Mouse (Mus musculus): ENCODE measurements around the gene Dgcr6. TPM values are rescaled to one million over a fixed set of nuclear protein-coding genes. Genes with fewer than 3 reads are reported as not detected.

The Dgcr6 gene
- polyA plus RNA-seq, 1 experiment from 2014 or later = 167 TPM

DNA sequence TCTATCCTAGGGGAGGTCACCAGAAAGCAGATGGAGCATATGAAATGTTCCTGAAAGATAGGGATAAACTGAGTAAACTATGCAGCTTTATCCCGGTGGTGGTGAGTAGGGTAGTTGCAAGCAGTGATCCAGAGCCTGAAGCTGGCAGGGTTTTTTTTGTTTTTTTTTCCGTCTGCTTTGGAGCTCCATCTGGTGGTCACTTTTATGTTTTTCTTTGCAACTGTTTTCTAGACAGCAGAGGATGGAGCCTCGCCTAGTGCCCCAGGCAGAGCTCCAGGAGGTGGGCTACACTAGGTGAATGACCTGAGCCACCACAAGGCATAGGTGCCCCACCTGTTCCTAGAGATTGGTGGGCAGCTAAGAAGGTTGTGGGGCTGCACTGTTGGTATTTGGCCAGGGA, 5.0 kb upstream of the Dgcr6 start:
- peak; percentile 32 for DNase-seq (ENCODE audit: low spot score)
- H3K27me3 ChIP-seq (ENCODE audit: insufficient read depth, poor library complexity, severe bottlenecking) = no peaks in the 10 kb centered on the region
- H3K9me3 ChIP-seq = peaks cover under 1% of the 10 kb centered on the region; the same call in 1 of the 2 replicates
- H3K36me3 ChIP-seq = no peaks in the 10 kb centered on the region
- H3K4me1 ChIP-seq (replicated peaks) = 0 out of 2 replicates have a peak, but pooled peaks cover 1% of the 10 kb centered on the region
- no peak overlapping the region for H3K27ac ChIP-seq
- no peak overlapping the region for H3K4me3 ChIP-seq
- 3% methylated on average over 3 of the region's 3 CpGs for WGBS

GRCm38 (mm10) chr16:18048071-18048470, 4.6 kb upstream of the Dgcr6 start:
- WGBS = 81% methylated on average over 8 of the region's 8 CpGs
- no peaks in the 10 kb centered on the region for H3K9me3 ChIP-seq
- H3K27ac ChIP-seq = no peak overlapping the region
- DNase-seq (ENCODE audit: low spot score) = no peak
- 0 out of 2 replicates have a peak, but pooled peaks cover 4% of the 10 kb centered on the region for H3K4me1 ChIP-seq (replicated peaks)
- no peaks in the 10 kb centered on the region for H3K27me3 ChIP-seq (ENCODE audit: insufficient read depth, poor library complexity, severe bottlenecking)
- no peak overlapping the region for H3K4me3 ChIP-seq
- no peaks in the 10 kb centered on the region for H3K36me3 ChIP-seq

- peak overlapping the region; percentile 12; the same call in 1 of the 2 replicates for H3K4me3 ChIP-seq
- H3K36me3 ChIP-seq = no peaks in the 10 kb centered on the region
- WGBS = 57% methylated on average over 7 of the region's 7 CpGs
- 0 out of 2 replicates have a peak, but pooled peaks cover 4% of the 10 kb centered on the region for H3K4me1 ChIP-seq (replicated peaks)
- DNase-seq (ENCODE audit: low spot score) = no peak
- H3K9me3 ChIP-seq = no peaks in the 10 kb centered on the region
- H3K27me3 ChIP-seq (ENCODE audit: insufficient read depth, poor library complexity, severe bottlenecking) = no peaks in the 10 kb centered on the region
- H3K27ac ChIP-seq = no peak overlapping the region
Observed at GRCm38 (mm10) chr16:18052322-18052721, 338 bp upstream of the Dgcr6 start.

GRCm38 (mm10) chr16:18056215-18056614, 3.6 kb downstream of the Dgcr6 start:
- Histone ChIP-seq H3K9me3 (no peaks in the 10 kb centered on the region), H3K4me3 (no peak overlapping the region), H3K4me1 (replicated peaks) (0 out of 2 replicates have a peak, but pooled peaks cover 4% of the 10 kb centered on the region), H3K27me3 (ENCODE audit: insufficient read depth, poor library complexity, severe bottlenecking) (no peaks in the 10 kb centered on the region), H3K36me3 (no peaks in the 10 kb centered on the region), H3K27ac (no peak overlapping the region)
- WGBS = 76% methylated on average over 2 of the region's 2 CpGs
- DNase-seq (ENCODE audit: low spot score) = no peak

DNA sequence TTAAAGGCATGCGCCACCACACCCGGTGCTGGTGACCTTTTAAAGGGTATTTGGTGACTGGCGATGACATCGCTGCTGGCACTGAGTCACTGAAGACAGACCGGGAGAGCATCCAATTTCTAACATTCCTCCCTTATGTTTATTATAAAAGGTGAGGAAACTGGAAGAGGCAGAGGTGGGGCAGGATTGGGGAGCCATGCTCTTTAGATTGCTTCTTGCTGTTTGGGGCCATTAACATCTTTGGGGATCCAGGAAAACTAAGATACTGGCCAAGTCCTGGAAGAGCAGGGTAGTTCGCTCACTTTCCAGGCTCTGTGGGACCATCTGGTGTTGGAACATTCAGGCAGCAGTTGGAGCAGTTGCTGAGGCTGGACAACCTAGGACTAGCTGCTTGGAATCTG, 5.7 kb downstream of the Dgcr6 start:
- Histone ChIP-seq H3K4me1 (replicated peaks) (no peaks in the 10 kb centered on the region), H3K27ac (no peak overlapping the region), H3K27me3 (ENCODE audit: insufficient read depth, poor library complexity, severe bottlenecking) (no peaks in the 10 kb centered on the region), H3K9me3 (no peaks in the 10 kb centered on the region), H3K4me3 (no peak overlapping the region), H3K36me3 (no peaks in the 10 kb centered on the region)
- WGBS = 88% methylated on average over 6 of the region's 6 CpGs
- DNase-seq (ENCODE audit: low spot score) = no peak

GRCm38 (mm10) chr16:18059243-18059642, 6.6 kb downstream of the Dgcr6 start:
- Histone ChIP-seq H3K27ac (no peak overlapping the region), H3K4me1 (replicated peaks) (no peaks in the 10 kb centered on the region), H3K27me3 (ENCODE audit: insufficient read depth, poor library complexity, severe bottlenecking) (no peaks in the 10 kb centered on the region), H3K4me3 (no peak overlapping the region), H3K9me3 (no peaks in the 10 kb centered on the region), H3K36me3 (no peaks in the 10 kb centered on the region)
- 78% methylated on average over 10 of the region's 10 CpGs for WGBS
- DNase-seq (ENCODE audit: low spot score) = no peak

DNA sequence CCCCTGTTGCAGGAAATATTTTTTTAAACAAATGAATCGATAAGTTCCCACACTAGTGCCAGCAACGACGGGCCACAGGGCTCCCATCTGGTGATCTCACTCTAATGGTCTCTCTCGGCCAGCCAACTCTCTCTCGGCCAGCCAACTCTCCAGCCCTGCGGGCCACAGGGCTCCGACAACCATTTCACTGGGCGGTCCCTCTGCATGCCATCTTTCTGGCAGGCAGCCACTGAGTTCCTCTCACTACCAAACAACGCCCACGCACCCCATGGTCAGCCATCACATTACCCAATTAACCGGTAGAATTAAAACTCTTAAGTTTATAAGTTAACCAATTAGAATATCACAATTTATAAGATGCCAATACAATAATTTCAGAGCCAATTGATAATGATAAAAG, 8.5 kb downstream of the Dgcr6 start:
- Histone ChIP-seq H3K27ac (no peak overlapping the region), H3K4me3 (no peak overlapping the region), H3K4me1 (replicated peaks) (0 out of 2 replicates have a peak, but pooled peaks cover 5% of the 10 kb centered on the region), H3K36me3 (no peaks in the 10 kb centered on the region), H3K27me3 (ENCODE audit: insufficient read depth, poor library complexity, severe bottlenecking) (no peaks in the 10 kb centered on the region), H3K9me3 (no peaks in the 10 kb centered on the region)
- DNase-seq (ENCODE audit: low spot score) = no peak
- WGBS = 88% methylated on average over 11 of the region's 11 CpGs

DNA sequence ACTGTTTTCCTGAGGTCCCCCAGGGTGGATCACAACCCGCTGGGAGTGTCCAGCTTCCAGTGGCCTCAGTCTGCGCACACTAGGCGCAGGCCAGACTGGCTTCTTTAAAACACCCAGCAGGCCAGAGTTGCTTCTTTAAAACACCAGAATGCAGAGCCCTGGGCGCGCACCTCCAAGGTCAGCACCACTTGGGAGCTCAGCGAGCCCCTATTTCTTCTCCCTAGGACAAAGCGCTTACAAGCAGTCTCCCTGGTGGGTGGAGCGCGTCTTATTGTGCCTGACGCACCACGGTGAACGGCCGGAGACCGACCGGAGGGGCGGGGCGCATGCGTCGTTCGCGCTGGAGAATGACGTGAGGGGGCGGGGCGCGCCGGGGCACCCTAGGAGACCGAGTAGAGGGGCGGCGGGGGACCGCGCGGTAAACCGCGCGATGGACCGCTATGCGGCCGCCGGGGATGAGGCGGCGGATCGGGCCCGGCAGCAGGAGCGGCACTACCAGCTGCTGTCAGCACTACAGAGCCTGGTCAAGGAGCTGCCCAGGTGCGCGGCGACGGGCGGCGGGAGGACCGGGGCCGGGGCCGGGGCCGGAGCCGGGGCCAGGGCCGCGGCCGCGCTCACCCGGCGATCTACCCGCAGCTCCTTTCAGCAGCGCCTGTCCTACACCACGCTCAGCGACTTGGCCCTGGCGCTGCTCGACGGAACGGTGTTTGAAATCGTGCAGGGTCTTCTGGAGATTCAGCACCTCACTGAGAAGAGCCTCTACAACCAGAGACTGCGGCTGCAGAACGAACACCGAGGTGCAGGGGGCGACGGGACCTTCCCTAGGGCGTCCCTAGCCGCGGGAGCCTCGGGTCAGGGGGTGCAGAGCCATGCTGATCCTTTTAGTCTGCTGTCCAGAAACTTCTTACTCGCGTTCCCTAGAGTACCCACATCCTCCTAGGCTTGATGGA, 13.7 kb downstream of the Dgcr6 start:
- WGBS = under 1% methylated on average over 81 of the region's 81 CpGs
- H3K4me1 ChIP-seq (replicated peaks) = peaks cover 26% of the 10 kb centered on the region
- peak overlapping the region; percentile 78 for H3K4me3 ChIP-seq
- H3K27me3 ChIP-seq (ENCODE audit: insufficient read depth, poor library complexity, severe bottlenecking) = no peaks in the 10 kb centered on the region
- H3K36me3 ChIP-seq = peaks cover 36% of the 10 kb centered on the region
- DNase-seq (ENCODE audit: low spot score) = peak; percentile 94
- no peaks in the 10 kb centered on the region for H3K9me3 ChIP-seq
- peak overlapping the region; percentile 97 for H3K27ac ChIP-seq

DNA sequence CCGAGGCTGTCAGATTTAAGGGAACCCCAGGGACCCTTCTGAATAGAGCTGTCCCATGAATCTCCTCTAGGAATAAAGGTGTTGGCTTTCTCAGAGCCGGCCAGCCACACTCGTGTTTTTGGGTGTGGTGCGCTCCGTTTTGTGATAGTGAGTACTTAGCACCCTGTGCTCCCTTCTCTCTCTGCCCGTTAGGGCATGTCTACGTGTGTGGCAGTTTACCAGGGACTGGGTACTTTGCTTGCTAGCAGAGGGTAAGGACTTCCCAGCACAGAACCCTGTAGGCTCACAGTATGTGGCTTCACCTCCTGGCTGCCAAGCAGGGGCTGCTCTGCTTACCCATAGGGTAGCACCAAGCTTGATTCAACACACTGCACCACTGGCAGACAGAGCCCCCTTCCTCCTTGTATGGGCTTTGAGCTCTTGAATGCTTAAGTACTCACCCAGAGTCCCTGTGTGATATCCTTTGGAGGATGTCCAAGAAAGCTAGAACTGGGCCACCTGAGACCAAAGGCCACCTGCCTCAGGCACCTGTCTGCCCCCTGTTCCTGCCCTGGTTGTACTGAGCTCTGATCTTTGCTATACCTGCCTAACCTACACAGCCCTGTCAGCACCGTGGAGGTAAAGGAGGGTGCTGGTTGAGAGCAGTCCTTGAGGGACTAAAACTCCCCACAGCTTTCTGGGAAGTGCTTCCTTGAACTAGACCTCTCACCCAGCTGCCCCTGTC, 16.2 kb downstream of the Dgcr6 start:
- H3K4me3 ChIP-seq = no peak overlapping the region
- WGBS = 90% methylated on average over 8 of the region's 8 CpGs
- H3K9me3 ChIP-seq = no peaks in the 10 kb centered on the region
- peaks cover 61% of the 10 kb centered on the region for H3K36me3 ChIP-seq
- H3K4me1 ChIP-seq (replicated peaks) = peaks cover 26% of the 10 kb centered on the region
- no peak for DNase-seq (ENCODE audit: low spot score)
- H3K27me3 ChIP-seq (ENCODE audit: insufficient read depth, poor library complexity, severe bottlenecking) = no peaks in the 10 kb centered on the region
- no peak overlapping the region for H3K27ac ChIP-seq

GRCm38 (mm10) chr16:18070798-18071197, 18.1 kb downstream of the Dgcr6 start:
- 88% methylated on average over 5 of the region's 5 CpGs for WGBS
- peaks cover 23% of the 10 kb centered on the region for H3K4me1 ChIP-seq (replicated peaks)
- H3K27me3 ChIP-seq (ENCODE audit: insufficient read depth, poor library complexity, severe bottlenecking) = no peaks in the 10 kb centered on the region
- H3K27ac ChIP-seq = no peak overlapping the region
- no peak for DNase-seq (ENCODE audit: low spot score)
- H3K9me3 ChIP-seq = no peaks in the 10 kb centered on the region
- H3K36me3 ChIP-seq = peaks cover 67% of the 10 kb centered on the region
- no peak overlapping the region for H3K4me3 ChIP-seq

DNA sequence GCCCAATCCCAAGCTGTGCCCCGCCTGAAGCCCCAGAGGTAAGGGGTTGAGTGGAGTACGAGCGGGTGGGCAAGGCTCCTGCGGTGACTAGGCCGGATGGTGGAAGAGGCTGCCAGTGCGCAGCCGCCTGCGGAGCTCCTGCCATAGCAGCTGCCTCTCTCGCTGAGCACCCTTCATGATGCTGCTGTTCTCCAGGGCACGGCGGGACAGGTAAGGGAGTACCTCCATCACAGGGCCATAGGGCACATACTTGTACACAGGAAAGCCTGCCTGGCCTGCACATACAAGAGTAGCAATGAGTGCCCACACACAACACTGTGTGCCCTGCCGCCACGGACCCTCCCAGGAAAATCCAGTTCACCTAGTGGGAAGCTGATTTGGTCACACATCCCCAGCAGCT, 19.4 kb downstream of the Dgcr6 start:
- Histone ChIP-seq H3K27me3 (ENCODE audit: insufficient read depth, poor library complexity, severe bottlenecking) (no peaks in the 10 kb centered on the region), H3K36me3 (peaks cover 80% of the 10 kb centered on the region), H3K9me3 (no peaks in the 10 kb centered on the region), H3K4me3 (no peak overlapping the region), H3K27ac (no peak overlapping the region), H3K4me1 (replicated peaks) (peaks cover 16% of the 10 kb centered on the region)
- DNase-seq (ENCODE audit: low spot score) = no peak
- 93% methylated on average over 13 of the region's 13 CpGs for WGBS

DNA sequence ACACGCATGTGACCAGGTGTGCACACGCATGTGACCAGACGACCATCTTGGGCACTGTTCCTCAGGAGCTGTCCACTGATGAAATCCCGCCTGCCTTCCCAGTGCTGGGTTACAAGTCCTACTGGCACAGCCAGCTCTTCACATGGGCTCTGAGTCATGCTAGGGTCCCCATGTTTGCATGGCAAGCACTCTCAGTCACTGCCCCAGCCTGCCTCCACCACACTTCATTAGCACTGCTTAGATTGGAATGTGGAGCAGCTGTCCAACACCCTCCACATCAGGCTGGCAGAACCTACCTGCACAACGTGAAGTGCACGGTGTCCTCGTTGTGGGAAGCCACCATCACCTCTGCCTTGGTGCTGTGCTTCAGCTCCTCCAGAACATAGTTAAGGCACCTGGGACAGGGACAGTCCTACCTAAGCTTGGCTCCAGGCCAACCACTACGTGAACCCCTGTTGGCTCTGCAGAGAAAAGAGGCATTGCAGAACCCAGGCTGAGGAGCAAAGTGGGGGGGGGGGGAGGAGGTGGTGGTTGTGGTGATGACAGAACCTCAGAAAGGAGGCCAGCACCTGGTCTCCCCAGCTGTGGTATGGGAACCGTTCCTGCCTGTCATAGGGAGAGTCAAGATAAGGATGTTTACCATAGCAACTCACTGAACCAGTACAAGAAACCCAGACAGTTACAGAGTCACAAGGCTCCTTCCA, 20.8 kb downstream of the Dgcr6 start:
- H3K4me3 ChIP-seq = no peak overlapping the region

More for the DNA sequence above, 20.8 kb downstream of the Dgcr6 start:
- Histone ChIP-seq H3K9me3 (no peaks in the 10 kb centered on the region), H3K27me3 (ENCODE audit: insufficient read depth, poor library complexity, severe bottlenecking) (no peaks in the 10 kb centered on the region), H3K4me1 (replicated peaks) (peaks cover 6% of the 10 kb centered on the region), H3K36me3 (peaks cover 75% of the 10 kb centered on the region), H3K27ac (no peak overlapping the region)
- 88% methylated on average over 9 of the region's 9 CpGs for WGBS
- no peak for DNase-seq (ENCODE audit: low spot score)
